Mouse (Mus musculus) olfactory bulb, adult 2 months (tissue): ENCODE measurements around the gene G3bp2.

Experiments
- CTCF ChIP-seq: fragments of 200-500 bp; IDR thresholded peaks from 2 replicates; pipeline ENCODE4 v1.5.1; 2012; ENCODE audit warnings: low read depth, mild to moderate bottlenecking, low read length, moderate library complexity; ENCODE audit not compliant: insufficient read depth
- POLR2A ChIP-seq: fragments of 200-500 bp; IDR thresholded peaks from 2 replicates; pipeline ENCODE4 v1.6.1; 2012; ENCODE audit warnings: mild to moderate bottlenecking, low read depth, low read length, moderate library complexity; ENCODE audit not compliant: insufficient read depth

- TF ChIP-seq POLR2A (no peak), CTCF (no peak)
Observed at GRCm38 (mm10) chr5:92129321-92129768, 45.8 kb upstream of the G3bp2 start.
